Mouse (Mus musculus): ENCODE data around the gene Nipsnap2. TPM values are rescaled to one million over a fixed set of nuclear protein-coding genes. Genes with fewer than 3 reads are reported as not detected.

Nipsnap2 gene
- total RNA-seq, 1 experiment, result 25.1 TPM

DNA sequence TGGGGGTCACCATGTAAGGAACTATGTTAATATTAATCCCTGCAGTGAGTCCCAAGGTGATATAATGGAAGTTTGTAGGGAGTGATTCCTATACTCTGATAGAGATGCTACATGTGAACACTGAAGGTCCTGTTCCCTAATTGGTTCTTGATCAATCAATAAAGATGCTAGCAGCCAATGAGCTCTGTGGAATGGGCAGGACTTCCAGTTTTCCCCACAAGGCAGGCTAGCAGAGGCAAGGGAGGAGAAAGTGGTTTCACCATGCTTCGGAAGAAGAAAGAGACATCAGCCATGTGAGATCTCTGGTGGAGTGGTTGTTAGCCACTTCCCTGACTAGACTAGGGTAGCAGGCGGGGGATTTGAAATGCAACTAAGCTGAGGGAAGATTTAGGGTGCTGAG, 24.4 kb upstream of the Nipsnap2 start:
- Histone ChIP-seq H3K27ac (ENCODE audit: insufficient read depth, low read depth, low read length, poor library complexity, severe bottlenecking) (no peak overlapping the region), H3K9ac (ENCODE audit: insufficient read depth, low read depth, low read length, poor library complexity, severe bottlenecking) (peak overlapping the region; percentile 66; the same call in 1 of the 2 replicates), H3K36me3 (ENCODE audit: control insufficient read depth, insufficient read depth, low read length, poor library complexity, severe bottlenecking) (no peaks in the 10 kb centered on the region), H3K4me3 (ENCODE audit: insufficient read depth in 1 of 2, low read depth in 1 of 2, low read length in 2 of 2, poor library complexity in 1 of 2, severe bottlenecking in 1 of 2) (peak overlapping the region; percentile 47 to 74; a peak in 3 of 4 replicates), H3K9me3 (ENCODE audit: control insufficient read depth, insufficient read depth, low read depth, low read length) (no peaks in the 10 kb centered on the region), H3K4me1 (ENCODE audit: control insufficient read depth in 2 of 2, insufficient read depth in 2 of 2, low read length in 2 of 2, poor library complexity in 1 of 2) (peaks cover 0 to 1% of the 10 kb centered on the region in 2 experiments; a peak in 1 of 4 replicates)
- in situ Hi-C loops (cut with MboI; ENCODE audit: low sequenced_read_pairs in 2 of 2, unreplicated experiment in 2 of 2), result no loop called here
- no peak for TF ChIP-seq MAFK (IDR thresholded peaks at IDR 0.05; ENCODE audit: insufficient read depth, low read depth, low read length)
- no peak for TF ChIP-seq ZC3H11A (IDR thresholded peaks at IDR 0.05; ENCODE audit: borderline replicate concordance, low read depth, low read length)
- no peak for TF ChIP-seq HCFC1 (IDR thresholded peaks at IDR 0.05; ENCODE audit: borderline replicate concordance, insufficient read depth, low read length)
- no peak for TF ChIP-seq ZNF384 (IDR thresholded peaks at IDR 0.05; ENCODE audit: low read depth, low read length)
- peak; percentile 71 for TF ChIP-seq CHD2 (IDR thresholded peaks at IDR 0.05; ENCODE audit: low read depth, low read length)
- no peak for DNase-seq (ENCODE audit: low read depth, low spot score)

DNA sequence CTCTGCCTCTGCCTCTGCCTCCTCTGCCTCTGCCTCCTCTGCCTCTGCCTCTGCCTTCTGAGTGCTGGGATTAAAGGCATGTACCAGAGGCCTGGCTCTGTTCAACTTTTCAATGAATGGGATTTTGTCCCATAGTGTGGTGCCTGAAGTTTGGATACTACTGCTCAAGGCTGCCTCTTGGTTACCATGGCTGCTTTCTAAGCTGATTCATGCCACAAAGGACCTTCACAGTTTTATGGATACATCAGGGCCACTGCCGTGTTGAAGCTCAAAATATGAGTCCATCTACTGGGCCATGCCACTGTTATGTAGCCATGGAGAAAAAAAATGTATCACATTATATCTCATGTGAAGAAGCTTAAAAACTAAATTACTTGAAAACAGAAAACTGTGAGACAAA, 23.2 kb upstream of the Nipsnap2 start:
- TF ChIP-seq HCFC1 (IDR thresholded peaks at IDR 0.05; ENCODE audit: borderline replicate concordance, insufficient read depth, low read length), result no peak
- TF ChIP-seq ZNF384 (IDR thresholded peaks at IDR 0.05; ENCODE audit: low read depth, low read length), result no peak
- TF ChIP-seq CHD2 (IDR thresholded peaks at IDR 0.05; ENCODE audit: low read depth, low read length), result no peak
- no peak for TF ChIP-seq MAFK (IDR thresholded peaks at IDR 0.05; ENCODE audit: insufficient read depth, low read depth, low read length)
- Histone ChIP-seq H3K4me3 (ENCODE audit: insufficient read depth in 1 of 2, low read depth in 1 of 2, low read length in 2 of 2, poor library complexity in 1 of 2, severe bottlenecking in 1 of 2) (no peak overlapping the region), H3K36me3 (ENCODE audit: control insufficient read depth, insufficient read depth, low read length, poor library complexity, severe bottlenecking) (no peaks in the 10 kb centered on the region), H3K4me1 (ENCODE audit: control insufficient read depth in 2 of 2, insufficient read depth in 2 of 2, low read length in 2 of 2, poor library complexity in 1 of 2) (peaks cover 0 to 1% of the 10 kb centered on the region in 2 experiments; a peak in 1 of 4 replicates), H3K9ac (ENCODE audit: insufficient read depth, low read depth, low read length, poor library complexity, severe bottlenecking) (no peak overlapping the region), H3K27ac (ENCODE audit: insufficient read depth, low read depth, low read length, poor library complexity, severe bottlenecking) (no peak overlapping the region), H3K9me3 (ENCODE audit: control insufficient read depth, insufficient read depth, low read depth, low read length) (no peaks in the 10 kb centered on the region)
- in situ Hi-C loops (cut with MboI; ENCODE audit: low sequenced_read_pairs in 2 of 2, unreplicated experiment in 2 of 2), result no loop called here
- no peak for DNase-seq (ENCODE audit: low read depth, low spot score)

DNA sequence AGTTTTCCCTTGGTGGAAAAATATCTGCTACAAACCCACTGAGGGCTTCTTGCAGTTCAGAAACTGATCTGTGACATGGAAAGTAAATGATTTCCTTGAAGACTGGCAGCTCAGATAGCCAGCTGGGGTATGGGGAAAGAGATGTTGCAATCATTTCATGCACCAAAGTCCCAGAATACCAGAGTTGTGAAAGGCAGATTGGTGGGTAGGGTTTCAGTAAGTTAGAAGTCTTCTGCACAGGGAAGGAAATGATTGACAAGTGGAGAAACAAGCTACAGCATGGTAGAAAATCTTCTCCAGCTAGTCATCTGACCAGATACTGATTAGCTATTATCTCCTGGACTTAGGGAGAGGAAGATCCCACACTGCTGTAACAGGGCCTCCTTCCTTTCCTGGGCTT, 21.5 kb upstream of the Nipsnap2 start:
- DNase-seq (ENCODE audit: low read depth, low spot score), result no peak

DNA sequence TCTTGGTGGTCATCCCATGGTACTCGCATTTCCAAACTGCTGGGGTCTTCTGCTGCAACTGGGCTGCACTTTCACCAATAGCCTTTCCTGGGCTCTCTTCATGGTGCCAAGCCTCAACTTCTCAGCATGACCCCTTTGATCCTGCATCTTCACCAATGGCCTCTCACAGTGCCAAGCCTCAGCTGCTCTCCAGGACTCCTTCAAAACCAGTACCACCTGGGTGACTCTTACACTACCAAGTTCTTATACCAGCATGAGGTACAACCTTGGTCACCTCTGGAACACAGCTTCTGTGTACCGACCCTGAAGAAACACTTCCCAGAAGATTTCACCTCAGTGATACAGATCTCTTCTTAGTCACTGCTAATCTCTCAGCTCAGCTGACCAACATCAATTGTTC, 16.5 kb upstream of the Nipsnap2 start, which contains the start of gene Sept14:
Gene Sept14 (minus strand): TSS at position 101 of the 400 bp plus-strand sequence.
- in situ Hi-C loops (cut with MboI; ENCODE audit: low sequenced_read_pairs in 2 of 2, unreplicated experiment in 2 of 2), result no loop called here
- H3K9ac ChIP-seq (ENCODE audit: insufficient read depth, low read depth, low read length, poor library complexity, severe bottlenecking), result no peak within 1 kb of the TSS
- H3K36me3 ChIP-seq (ENCODE audit: control insufficient read depth, insufficient read depth, low read length, poor library complexity, severe bottlenecking), result no peaks in the 10 kb centered on the region
- H3K9me3 ChIP-seq (ENCODE audit: control insufficient read depth, insufficient read depth, low read depth, low read length), result no peaks in the 10 kb centered on the region
- H3K4me3 ChIP-seq (ENCODE audit: insufficient read depth in 1 of 2, low read depth in 1 of 2, low read length in 2 of 2, poor library complexity in 1 of 2, severe bottlenecking in 1 of 2), result no peak within 1 kb of the TSS
- no peak for TF ChIP-seq ZNF384 (IDR thresholded peaks at IDR 0.05; ENCODE audit: low read depth, low read length)
- no peak for TF ChIP-seq ZC3H11A (IDR thresholded peaks at IDR 0.05; ENCODE audit: borderline replicate concordance, low read depth, low read length)
- no peak for TF ChIP-seq HCFC1 (IDR thresholded peaks at IDR 0.05; ENCODE audit: borderline replicate concordance, insufficient read depth, low read length)
- TF ChIP-seq CHD2 (IDR thresholded peaks at IDR 0.05; ENCODE audit: low read depth, low read length), result no peak
- no peak for TF ChIP-seq MAFK (IDR thresholded peaks at IDR 0.05; ENCODE audit: insufficient read depth, low read depth, low read length)
- H3K4me1 ChIP-seq (ENCODE audit: control insufficient read depth in 2 of 2, insufficient read depth in 2 of 2, low read length in 2 of 2, poor library complexity in 1 of 2), result peaks cover 0 to 13% of the 10 kb centered on the region in 2 experiments; a peak in 2 of 4 replicates
- no peak within 1 kb of the TSS for H3K27ac ChIP-seq (ENCODE audit: insufficient read depth, low read depth, low read length, poor library complexity, severe bottlenecking)
- DNase-seq (ENCODE audit: low read depth, low spot score), result no peak

More for the DNA sequence above, 21.5 kb upstream of the Nipsnap2 start:
- Histone ChIP-seq H3K4me1 (ENCODE audit: control insufficient read depth in 2 of 2, insufficient read depth in 2 of 2, low read length in 2 of 2, poor library complexity in 1 of 2) (peaks cover 0 to 1% of the 10 kb centered on the region in 2 experiments; a peak in 1 of 4 replicates), H3K36me3 (ENCODE audit: control insufficient read depth, insufficient read depth, low read length, poor library complexity, severe bottlenecking) (no peaks in the 10 kb centered on the region), H3K4me3 (ENCODE audit: insufficient read depth in 1 of 2, low read depth in 1 of 2, low read length in 2 of 2, poor library complexity in 1 of 2, severe bottlenecking in 1 of 2) (no peak overlapping the region), H3K9me3 (ENCODE audit: control insufficient read depth, insufficient read depth, low read depth, low read length) (no peaks in the 10 kb centered on the region), H3K27ac (ENCODE audit: insufficient read depth, low read depth, low read length, poor library complexity, severe bottlenecking) (no peak overlapping the region), H3K9ac (ENCODE audit: insufficient read depth, low read depth, low read length, poor library complexity, severe bottlenecking) (no peak overlapping the region)
- TF ChIP-seq HCFC1 (IDR thresholded peaks at IDR 0.05; ENCODE audit: borderline replicate concordance, insufficient read depth, low read length), result no peak
- no peak for TF ChIP-seq MAFK (IDR thresholded peaks at IDR 0.05; ENCODE audit: insufficient read depth, low read depth, low read length)
- TF ChIP-seq CHD2 (IDR thresholded peaks at IDR 0.05; ENCODE audit: low read depth, low read length), result no peak
- no peak for TF ChIP-seq ZNF384 (IDR thresholded peaks at IDR 0.05; ENCODE audit: low read depth, low read length)
- in situ Hi-C loops (cut with MboI; ENCODE audit: low sequenced_read_pairs in 2 of 2, unreplicated experiment in 2 of 2), result no loop called here

All from ES-E14 (cell line).